Mouse (Mus musculus) left cerebral cortex, adult 2 months (tissue): ENCODE data around the gene Slc41a3. TPM values are rescaled to one million over a fixed set of nuclear protein-coding genes. Genes with fewer than 3 reads are reported as not detected.

Experiments
- DNase-seq, 2 experiments: peaks; one replicate each; pipeline ENCODE4 v3.0.0; 2021 to 2022; ENCODE audit warnings: low spot score in 2 of 2, mixed read lengths in 1 of 2; ENCODE audit errors: extremely low spot score in 1 of 2
- H3K27ac ChIP-seq: fragments of 200-600 bp; 2 replicates; pipeline ENCODE4 v1.8.1; 2022
- H3K4me3 ChIP-seq: fragments of 200-600 bp; 2 replicates; pipeline ENCODE4 v1.8.1; 2022
- CTCF ChIP-seq: fragments of 200-600 bp; IDR thresholded peaks from 2 replicates; pipeline ENCODE4 v1.8.1; 2022; ENCODE audit warnings: antibody characterized with exemption, mild to moderate bottlenecking, moderate library complexity
- intact Hi-C: fragments of 180-260 bp; cut with DNase I; formaldehyde crosslinking; loops from one replicate; pipeline ENCODE4 v1.15.1; 2025
- total RNA-seq, 2 experiments: library from RNA; stranded (reverse); gene quantifications; 2 replicates each; pipeline ENCODE4 v1.2.3; 2021

The Slc41a3 gene
- total RNA-seq, 2 experiments from 2014 or later: 3.8 to 4.5 TPM

DNA sequence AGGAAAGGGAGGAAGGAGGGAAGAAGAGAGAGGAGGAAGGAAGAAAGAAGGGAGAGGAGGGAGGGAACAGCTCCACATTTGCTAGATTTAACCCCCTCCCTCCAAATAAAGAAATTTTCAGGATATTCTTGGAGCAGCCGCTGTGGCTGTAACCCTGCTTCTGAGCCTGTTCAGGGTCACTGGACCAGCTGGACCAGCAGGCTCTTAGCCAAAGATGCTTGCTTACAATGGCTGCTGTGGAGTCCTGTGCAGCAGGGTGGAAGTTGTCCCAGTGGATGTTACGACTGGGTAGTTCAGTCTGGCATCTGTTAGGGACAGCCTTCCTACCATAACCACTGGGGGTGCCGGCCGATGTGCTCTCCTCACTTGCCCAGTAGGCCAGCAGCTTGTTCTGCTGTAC, 35.8 kb upstream of the Slc41a3 start:
- intact Hi-C loops: no loop called here
- no peak for DNase-seq
- no peak overlapping the region for H3K4me3 ChIP-seq
- no peak for TF ChIP-seq CTCF
- H3K27ac ChIP-seq: no peak overlapping the region

DNA sequence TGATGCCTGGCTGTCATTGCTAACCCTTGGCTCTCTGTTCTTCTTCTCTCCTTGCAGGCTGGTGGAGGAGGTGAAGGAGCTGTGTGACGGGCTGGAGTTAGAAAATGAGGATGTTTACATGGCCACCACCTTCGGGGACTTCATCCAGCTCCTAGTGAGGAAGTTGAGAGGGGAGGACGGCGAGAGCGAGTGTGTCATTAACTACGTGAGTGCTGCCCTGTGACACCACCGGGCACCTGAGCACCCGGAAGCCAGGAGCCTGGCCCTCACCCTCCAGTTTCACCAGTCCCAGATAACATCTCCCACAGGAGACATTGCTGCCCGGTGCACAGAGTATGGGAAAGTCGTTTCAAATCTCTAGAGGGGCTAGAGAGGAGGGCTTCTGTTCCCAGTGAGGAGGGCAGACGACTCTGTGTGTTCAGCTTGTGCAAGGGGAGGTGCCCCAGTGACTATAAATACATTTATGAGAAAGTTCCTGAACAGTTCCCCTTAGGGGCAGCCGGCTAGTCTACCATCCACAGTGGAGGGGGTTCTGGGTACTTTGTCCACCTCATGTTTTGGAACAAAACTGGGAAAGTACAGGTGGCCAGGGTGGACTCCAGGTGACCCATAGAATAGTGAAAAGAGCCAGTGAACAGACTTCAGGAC, 34.7 kb upstream of the Slc41a3 start:
- DNase-seq: no peak
- H3K27ac ChIP-seq: no peak overlapping the region
- no peak overlapping the region for H3K4me3 ChIP-seq
- no peak for TF ChIP-seq CTCF
- intact Hi-C loops: no loop called here

DNA sequence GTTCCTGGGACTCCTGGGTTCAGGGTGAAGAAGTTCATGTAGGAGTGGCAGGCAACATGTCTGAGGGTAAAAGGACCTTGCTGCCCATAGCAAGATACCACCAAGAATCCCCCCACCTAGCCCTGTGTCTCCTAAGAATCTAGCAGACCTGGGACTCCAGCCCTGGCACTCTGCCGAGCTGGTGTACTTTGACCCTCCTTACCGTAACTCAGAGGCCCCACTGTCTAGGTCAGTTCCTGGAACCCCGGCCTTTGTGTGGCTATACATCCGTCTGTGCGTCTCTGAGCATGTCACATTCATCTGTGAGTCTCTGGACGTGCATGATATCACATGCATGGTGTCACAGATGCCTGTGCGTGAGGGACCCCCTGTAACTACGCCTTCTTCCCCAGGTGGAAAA, 34.1 kb upstream of the Slc41a3 start:
- Histone ChIP-seq H3K4me3 (no peak overlapping the region), H3K27ac (no peak overlapping the region)
- DNase-seq: no peak
- TF ChIP-seq CTCF: no peak
- intact Hi-C loops: no loop called here

DNA sequence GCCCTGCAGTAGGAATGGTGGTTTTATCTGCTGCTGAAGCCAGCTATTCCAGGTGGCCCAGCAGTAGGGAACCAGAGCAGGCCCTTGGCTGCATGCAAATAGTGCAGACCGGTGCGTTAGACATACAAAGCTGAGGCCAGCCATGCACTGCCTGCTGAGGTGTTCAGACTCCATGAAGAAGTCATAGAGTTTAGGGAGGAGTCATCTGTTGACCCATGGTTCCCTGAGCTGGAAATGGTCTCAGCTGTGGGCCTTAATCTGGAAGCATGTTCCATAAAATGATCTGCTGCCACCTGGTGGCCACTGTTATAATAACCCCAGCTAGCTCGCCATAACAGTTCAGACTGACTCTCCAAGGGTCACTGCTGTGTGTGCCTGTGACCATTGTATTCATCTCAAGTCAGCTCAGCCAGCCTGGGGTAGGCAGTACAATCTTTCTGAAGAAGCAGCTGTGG, 29.2 kb upstream of the Slc41a3 start:
- Histone ChIP-seq H3K27ac (no peak overlapping the region), H3K4me3 (no peak overlapping the region)
- intact Hi-C loops: loop anchor here (1.0 to 5.0 kb wide), 3 partner anchors 38 to 896 kb away; no protein-coding TSS in a partner anchor
- DNase-seq: peak; percentile 65 to 76
- peak; percentile 86 for TF ChIP-seq CTCF

DNA sequence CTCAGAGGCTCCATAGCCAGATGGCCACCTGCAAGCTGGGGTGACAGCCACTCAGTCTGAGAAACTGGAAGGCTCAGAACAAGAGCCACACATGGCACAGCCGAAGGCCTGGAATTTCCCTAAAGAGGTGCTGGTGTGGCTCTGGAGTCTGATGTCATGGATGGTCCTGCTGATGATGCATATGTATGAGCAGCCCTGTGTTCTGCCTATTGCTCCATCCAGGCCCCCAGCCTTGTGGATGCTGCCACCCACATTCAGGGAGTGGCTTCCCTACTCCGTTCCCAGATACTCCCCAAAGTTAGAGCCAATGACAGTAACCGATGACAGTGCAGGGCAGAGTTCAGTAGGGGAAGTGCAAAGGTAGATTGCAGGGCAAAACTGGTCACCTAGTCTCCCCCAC, 26.4 kb upstream of the Slc41a3 start:
- no peak overlapping the region for H3K4me3 ChIP-seq
- intact Hi-C loops: loop anchor here (5.0 kb wide), 1 partner anchor 126 kb away; no protein-coding TSS in a partner anchor
- no peak for TF ChIP-seq CTCF
- H3K27ac ChIP-seq: no peak overlapping the region
- no peak for DNase-seq

DNA sequence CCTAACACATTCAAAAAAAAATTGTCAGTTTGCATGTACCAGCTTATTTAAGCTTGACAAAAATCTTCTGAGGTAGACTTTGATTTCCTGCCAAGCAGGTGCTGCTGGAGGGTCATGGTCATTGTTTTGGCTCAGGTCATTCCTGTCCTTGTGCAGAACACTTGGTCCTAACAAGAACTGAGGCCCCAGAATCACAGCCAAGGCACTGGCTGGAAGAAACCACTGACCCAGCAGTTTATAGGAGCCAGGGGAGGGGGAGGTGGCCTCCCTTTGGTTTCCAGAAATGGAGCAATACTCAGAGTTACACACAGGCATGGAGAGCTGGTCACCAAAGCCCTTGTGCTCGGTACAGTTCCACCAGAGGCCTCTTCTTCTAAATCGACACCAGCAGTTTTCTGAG, 22.2 kb upstream of the Slc41a3 start:
- Histone ChIP-seq H3K4me3 (no peak overlapping the region), H3K27ac (no peak overlapping the region)
- DNase-seq: no peak
- no peak for TF ChIP-seq CTCF
- intact Hi-C loops: no loop called here

DNA sequence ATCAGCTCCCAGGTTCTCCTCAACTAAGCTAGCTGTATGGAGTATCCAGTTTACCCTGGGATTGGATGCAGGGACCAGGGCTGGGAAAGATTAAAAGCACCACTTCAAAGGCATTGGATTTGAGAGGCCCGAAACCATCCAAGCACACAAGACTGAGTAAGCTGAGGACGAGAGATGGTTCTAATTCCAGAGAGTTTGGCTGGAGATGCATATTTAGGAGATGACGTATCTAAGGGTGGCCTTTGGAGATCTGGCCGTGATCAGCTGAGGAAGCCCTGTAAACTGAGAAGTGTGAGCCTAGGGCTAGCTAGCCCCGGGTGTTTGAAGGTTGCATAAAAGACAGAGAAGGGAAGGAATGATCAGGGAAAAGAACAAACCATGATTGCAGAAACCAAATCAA, 16.4 kb upstream of the Slc41a3 start:
- Histone ChIP-seq H3K27ac (no peak overlapping the region), H3K4me3 (no peak overlapping the region)
- no peak for TF ChIP-seq CTCF
- DNase-seq: no peak
- intact Hi-C loops: no loop called here

DNA sequence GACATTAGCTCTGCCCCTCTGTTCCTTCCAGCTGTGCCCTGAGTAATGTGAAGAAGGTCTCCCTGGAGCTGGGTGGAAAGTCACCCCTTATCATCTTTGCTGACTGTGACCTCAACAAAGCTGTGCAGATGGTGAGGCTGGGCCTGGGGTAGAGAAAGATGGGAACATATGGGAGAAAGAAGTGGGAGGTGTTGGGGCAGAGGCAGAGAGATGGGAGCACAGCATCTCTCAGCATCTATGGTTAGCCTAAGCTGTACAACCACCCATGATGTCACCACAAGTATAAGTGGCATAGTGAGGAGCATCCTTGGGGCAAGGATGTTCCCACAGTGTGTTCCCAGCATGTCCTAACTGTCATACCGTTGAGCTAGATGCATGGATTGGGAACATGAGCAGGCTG, 13.8 kb upstream of the Slc41a3 start:
- DNase-seq: no peak
- Histone ChIP-seq H3K27ac (no peak overlapping the region), H3K4me3 (no peak overlapping the region)
- intact Hi-C loops: no loop called here
- TF ChIP-seq CTCF: no peak

DNA sequence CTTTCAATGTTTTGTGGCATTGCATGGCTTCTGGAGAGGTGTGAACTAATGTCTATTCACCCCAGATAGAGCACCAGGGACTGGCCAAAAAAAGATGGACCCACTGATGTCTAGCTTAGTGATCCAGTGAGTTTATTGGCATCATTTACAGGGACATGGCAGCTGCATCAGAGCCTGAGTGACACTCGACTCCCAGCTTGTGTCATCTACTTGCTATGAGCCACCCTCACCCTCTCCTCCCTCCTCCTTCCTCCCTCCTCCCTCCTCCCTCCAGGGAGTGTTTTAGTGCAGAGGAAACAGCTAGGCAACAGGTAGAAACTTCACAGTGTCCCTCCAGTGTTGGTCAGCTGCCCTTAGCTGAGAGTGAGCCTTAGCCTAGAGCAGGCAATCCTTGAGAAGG, 9.6 kb upstream of the Slc41a3 start:
- Histone ChIP-seq H3K27ac (no peak overlapping the region), H3K4me3 (no peak overlapping the region)
- no peak for TF ChIP-seq CTCF
- intact Hi-C loops: no loop called here
- DNase-seq: no peak

DNA sequence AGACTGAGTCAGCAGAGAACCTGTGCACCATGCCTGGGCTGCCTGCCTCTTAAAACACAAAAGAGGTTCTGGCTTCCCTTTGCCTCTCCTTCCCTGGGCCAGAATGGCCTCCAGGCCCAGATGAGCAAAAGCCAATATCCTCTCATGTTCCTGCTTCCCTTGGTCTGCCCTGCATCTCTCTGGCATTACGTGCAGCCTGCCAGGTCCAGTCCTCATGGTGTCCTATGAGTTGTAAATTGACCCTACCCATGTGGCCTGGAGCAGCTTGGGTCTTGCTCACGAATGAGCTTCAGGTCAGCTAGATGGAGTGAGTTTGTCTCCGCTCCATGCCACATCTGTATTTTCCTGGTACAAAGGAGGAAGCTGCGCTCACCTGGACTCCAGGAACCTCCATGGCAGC, 7.5 kb upstream of the Slc41a3 start:
- no peak overlapping the region for H3K27ac ChIP-seq
- intact Hi-C loops: no loop called here
- no peak overlapping the region for H3K4me3 ChIP-seq
- TF ChIP-seq CTCF: no peak
- DNase-seq: no peak

DNA sequence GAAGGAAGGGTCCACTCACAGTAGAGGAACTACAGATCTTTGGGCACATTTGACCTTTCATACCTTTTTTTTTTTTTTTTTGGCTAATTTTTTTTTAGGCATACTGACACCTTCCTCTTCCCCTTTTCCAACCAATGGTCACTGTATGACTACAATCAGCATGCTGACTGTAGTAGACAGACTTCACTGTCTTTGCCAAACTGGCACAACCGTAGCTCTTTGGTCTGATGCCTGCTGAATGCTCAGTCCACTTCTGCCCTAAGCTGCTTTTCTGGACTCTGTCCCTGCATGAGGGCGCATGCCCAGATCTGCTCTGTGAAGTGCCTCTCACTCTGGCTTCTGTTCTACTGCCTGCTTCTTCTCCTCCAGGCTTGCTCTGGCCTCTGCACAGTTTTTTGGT, 6.9 kb upstream of the Slc41a3 start:
- intact Hi-C loops: no loop called here
- no peak for TF ChIP-seq CTCF
- Histone ChIP-seq H3K4me3 (no peak overlapping the region), H3K27ac (no peak overlapping the region)
- no peak for DNase-seq

DNA sequence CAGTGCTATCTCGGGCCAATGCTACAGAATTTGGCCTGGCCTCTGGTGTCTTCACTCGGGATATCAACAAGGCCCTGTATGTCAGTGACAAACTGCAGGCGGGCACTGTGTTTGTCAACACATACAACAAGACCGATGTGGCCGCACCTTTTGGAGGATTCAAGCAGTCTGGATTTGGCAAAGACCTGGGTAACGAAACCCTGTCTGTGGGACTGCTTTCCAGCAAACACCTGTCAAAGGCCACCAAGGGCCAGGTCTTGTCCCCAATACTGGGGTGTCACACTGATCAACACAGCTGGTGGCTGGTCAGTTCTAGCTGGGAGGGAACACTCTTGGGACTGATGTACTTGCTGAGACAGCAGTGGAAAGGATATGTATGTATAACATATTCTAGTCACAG, 6.3 kb upstream of the Slc41a3 start:
- TF ChIP-seq CTCF: no peak

DNA sequence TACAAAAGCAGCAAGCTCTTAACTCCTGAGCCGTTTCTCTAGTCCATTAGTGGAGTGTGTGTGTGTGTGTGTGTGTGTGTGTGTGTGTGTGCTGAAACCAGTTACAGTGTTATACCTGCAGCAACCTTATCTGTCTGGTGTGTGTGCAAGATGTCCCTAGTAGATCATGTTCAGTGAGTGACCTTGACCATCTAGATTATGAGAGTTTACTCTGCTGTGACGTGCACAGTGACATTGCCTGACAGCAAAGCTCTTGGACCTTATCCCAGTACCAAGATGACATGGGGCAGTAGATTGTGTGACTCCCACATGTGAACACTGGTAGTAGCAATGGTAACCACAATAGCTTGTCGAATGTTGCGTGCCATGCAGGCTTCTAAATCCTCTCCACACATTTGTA, 4.2 kb upstream of the Slc41a3 start:
- Histone ChIP-seq H3K4me3 (no peak overlapping the region), H3K27ac (no peak overlapping the region)
- no peak for DNase-seq
- TF ChIP-seq CTCF: no peak
- intact Hi-C loops: no loop called here

More for the DNA sequence above, 6.3 kb upstream of the Slc41a3 start:
- no peak overlapping the region for H3K4me3 ChIP-seq
- no peak for DNase-seq
- intact Hi-C loops: no loop called here
- H3K27ac ChIP-seq: no peak overlapping the region
